Mouse (Mus musculus) natural killer cell, adult 2 months (primary cell): ENCODE data around the gene H13.
"Not testable (repeated sequence)": the region's sequence is repeated elsewhere in the genome, so short reads cannot be mapped to it uniquely, and the experiment has no call there.

Source experiments
- DNase-seq, 2 experiments: peaks; one replicate each; pipeline ENCODE4 v3.0.0; 2022; ENCODE audit warnings: low spot score in 2 of 2

H13 gene

GRCm38 (mm10) chr2:152661163-152661562, 8.1 kb upstream of the H13 start:
- DNase-seq: no peak

- not testable (repeated sequence) for DNase-seq
Measured at GRCm38 (mm10) chr2:152666191-152666590, 3.1 kb upstream of the H13 start.

- DNase-seq: peak in 1 of 2 experiments; percentile 8
Measured at GRCm38 (mm10) chr2:152669639-152670484, 601 bp downstream of the H13 start.

- peak; percentile 17 to 52 for DNase-seq
Measured at GRCm38 (mm10) chr2:152670983-152671641, 1.9 kb downstream of the H13 start.

GRCm38 (mm10) chr2:152671642-152671999, 2.4 kb downstream of the H13 start:
- DNase-seq: peak; percentile 35 to 54

GRCm38 (mm10) chr2:152672166-152672565, 2.9 kb downstream of the H13 start:
- no peak for DNase-seq

- no peak for DNase-seq
Measured at GRCm38 (mm10) chr2:152674148-152674547, 4.9 kb downstream of the H13 start.

GRCm38 (mm10) chr2:152675252-152675791, 6.1 kb downstream of the H13 start:
- DNase-seq: no peak

- no peak for DNase-seq
Measured at GRCm38 (mm10) chr2:152678302-152678701, 9.0 kb downstream of the H13 start.

GRCm38 (mm10) chr2:152678925-152679324, 9.7 kb downstream of the H13 start:
- DNase-seq: no peak

- no peak for DNase-seq
Measured at GRCm38 (mm10) chr2:152679701-152680355, 10.6 kb downstream of the H13 start.

GRCm38 (mm10) chr2:152683086-152683485, 13.8 kb downstream of the H13 start:
- no peak for DNase-seq

- DNase-seq: no peak
Measured at GRCm38 (mm10) chr2:152686399-152686798, 17.1 kb downstream of the H13 start.

- DNase-seq: no peak
Measured at GRCm38 (mm10) chr2:152686806-152687267, 17.6 kb downstream of the H13 start, which contains the start of gene Mcts2. Gene Mcts2 (plus strand): TSS chr2:152687035.

- DNase-seq: no peak
Measured at GRCm38 (mm10) chr2:152691564-152692217, 22.4 kb downstream of the H13 start.

GRCm38 (mm10) chr2:152693233-152693632, 24.0 kb downstream of the H13 start:
- peak; percentile 47 to 66 for DNase-seq

GRCm38 (mm10) chr2:152693735-152694134, 24.5 kb downstream of the H13 start:
- no peak for DNase-seq

GRCm38 (mm10) chr2:152694708-152695107, 25.4 kb downstream of the H13 start:
- DNase-seq: no peak

GRCm38 (mm10) chr2:152696016-152696415, 26.8 kb downstream of the H13 start:
- no peak for DNase-seq

- DNase-seq: peak; percentile 77 to 88
Measured at GRCm38 (mm10) chr2:152696476-152697164, 27.4 kb downstream of the H13 start.

GRCm38 (mm10) chr2:152700138-152700537, 30.9 kb downstream of the H13 start:
- DNase-seq: no peak
